In the genomic region with DNA sequence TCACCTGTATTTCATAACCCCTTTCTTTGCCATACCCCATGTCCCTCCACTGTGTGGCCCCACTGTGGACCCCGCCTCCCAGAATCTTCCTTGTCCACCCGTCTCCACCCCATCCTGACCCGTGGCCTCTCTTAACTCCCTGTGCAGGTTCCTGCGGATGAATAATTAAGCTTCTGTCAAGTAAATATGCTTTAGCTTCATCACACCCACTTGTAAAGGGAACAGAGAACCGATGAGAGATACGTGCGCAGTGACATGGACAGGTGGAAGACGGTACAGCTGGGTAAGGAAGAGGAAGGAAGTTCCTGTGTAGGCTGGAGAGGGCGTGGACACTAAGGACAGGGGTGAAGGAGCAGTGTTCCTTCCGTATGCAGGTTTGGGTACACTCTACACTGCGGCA, we compare ENCODE assay signal across 8 mouse cellular contexts. TPM values are rescaled to one million over a fixed set of nuclear protein-coding genes. Genes with fewer than 3 reads are reported as not detected.
DNase-seq lines count a peak whose midpoint lies in the region; ATAC-seq lines count a peak whose summit lies in the region.

No protein-coding gene starts in this region.

- H3K4me2 ChIP-seq in heart, embryonic 11.5 days: peak overlapping the region; percentile 78
- H3K4me2 ChIP-seq in midbrain, embryonic 13.5 days (replicated peaks): peak overlapping the region; percentile 67

- H3K4me1 ChIP-seq in heart, embryonic 11.5 days (ENCODE audit: control insufficient read depth, insufficient read depth, low read length): peaks cover 43% of the 10 kb centered on the region
- H3K4me1 ChIP-seq in midbrain, embryonic 13.5 days (replicated peaks): peaks cover 47% of the 10 kb centered on the region

- no peaks in the 10 kb centered on the region for H3K27me3 ChIP-seq in heart, embryonic 11.5 days (ENCODE audit: control insufficient read depth, insufficient read depth, low read length)
- H3K27me3 ChIP-seq in midbrain, embryonic 13.5 days: peaks cover 31% of the 10 kb centered on the region

- ATAC-seq in heart, embryonic 11.5 days (replicated peaks; ENCODE audit: insufficient number of reproducible peaks, low FRiP score, low TSS enrichment): no peak
- ATAC-seq in midbrain, embryonic 13.5 days: no peak; the same call in none of the 2 replicates

- 16% methylated on average over 11 of the region's 11 CpGs for WGBS in heart, embryonic 11.5 days (ENCODE audit: insufficient replicate concordance)
- WGBS in midbrain, embryonic 13.5 days: 24% methylated on average over 11 of the region's 11 CpGs

- peak overlapping the region; percentile 50 for H3K4me3 ChIP-seq in heart, embryonic 11.5 days (ENCODE audit: low read depth, low read length)
- peak overlapping the region; percentile 38 for H3K4me3 ChIP-seq in midbrain, embryonic 13.5 days (replicated peaks)

- no peaks in the 10 kb centered on the region for H3K36me3 ChIP-seq in heart, embryonic 11.5 days (ENCODE audit: control insufficient read depth, insufficient read depth, low read length)
- no peaks in the 10 kb centered on the region for H3K36me3 ChIP-seq in midbrain, embryonic 13.5 days

- no peaks in the 10 kb centered on the region for H3K9me3 ChIP-seq in heart, embryonic 11.5 days (replicated peaks; ENCODE audit: control insufficient read depth, low read length)
- no peaks in the 10 kb centered on the region for H3K9me3 ChIP-seq in midbrain, embryonic 13.5 days

- peak overlapping the region; percentile 66 for H3K27ac ChIP-seq in heart, embryonic 11.5 days (ENCODE audit: low read depth, low read length)
- H3K27ac ChIP-seq in midbrain, embryonic 13.5 days: no peak overlapping the region

- intact Hi-C loops in heart, postnatal 14 days (cut with DNase I): loop anchor here (5.0 kb wide), 1 partner anchor 36 kb away; a partner anchor contains a TSS

- peak; percentile 95 for DNase-seq in heart, adult 11 months
- no peak for DNase-seq in heart, postnatal 14 days
- peak; percentile 33 to 75 for DNase-seq in kidney, postnatal 36 days
- DNase-seq in adrenal gland, postnatal 25 days: no peak
- DNase-seq in spleen, postnatal 10 days (ENCODE audit: low spot score in 2 of 2): no peak
- no peak for DNase-seq in thymus, postnatal 36 days

- peak overlapping the region; percentile 65 for H3K9ac ChIP-seq in heart, embryonic 11.5 days (ENCODE audit: low read depth, low read length)
- H3K9ac ChIP-seq in midbrain, embryonic 13.5 days (replicated peaks): peak overlapping the region; percentile 34; the same call in 1 of the 2 replicates

RNA-seq across cellular contexts. Expression of a gene that starts 0.6 kb away (rescaled TPM):
- total RNA-seq in heart, postnatal 14 days (2021): 1 to 10 TPM; 4.9 to 5.4 TPM
- 31.6 and 37.2 TPM in 2 replicates for polyA plus RNA-seq in heart, embryonic 11.5 days (2014; fragmentation: Nextera tagmentation; extraction: Ambion mirVana)
- polyA plus RNA-seq in midbrain, embryonic 13.5 days (2015; fragmentation: Nextera tagmentation; extraction: Ambion mirVana): 2.0 and 2.4 TPM in 2 replicates
- total RNA-seq in adrenal gland, postnatal 25 days (2021): 2.1 and 3.5 TPM in 2 replicates

RNA-seq across cellular contexts. Expression of a gene that starts 11.0 kb away (rescaled TPM):
- under 1 TPM; 0.05 TPM for total RNA-seq in heart, postnatal 14 days (2021)
- 0.06 and 0.09 TPM in 2 replicates for polyA plus RNA-seq in heart, embryonic 11.5 days (2014; fragmentation: Nextera tagmentation; extraction: Ambion mirVana)
- polyA plus RNA-seq in midbrain, embryonic 13.5 days (2015; fragmentation: Nextera tagmentation; extraction: Ambion mirVana): 1.2 and 1.5 TPM in 2 replicates
- 0.24 and 0.33 TPM in 2 replicates for total RNA-seq in adrenal gland, postnatal 25 days (2021)

RNA-seq across cellular contexts. Expression of a gene that starts 35.1 kb away (rescaled TPM):
- total RNA-seq in heart, postnatal 14 days (2021): 100 to 1,000 TPM; 101 to 108 TPM
- 87.0 and 95.3 TPM in 2 replicates for polyA plus RNA-seq in heart, embryonic 11.5 days (2014; fragmentation: Nextera tagmentation; extraction: Ambion mirVana)
- 108 and 110 TPM in 2 replicates for polyA plus RNA-seq in midbrain, embryonic 13.5 days (2015; fragmentation: Nextera tagmentation; extraction: Ambion mirVana)
- total RNA-seq in adrenal gland, postnatal 25 days (2021): 93.6 and 103 TPM in 2 replicates

Comparison
In these comparisons a context has a peak if more than half of its experiments do, and no peak if none do; other contexts are left out.
1. DNase-seq: peak in heart, adult 11 months (single experiment) and kidney, postnatal 36 days (2 of 2); none in heart, postnatal 14 days (0 of 2), adrenal gland, postnatal 25 days (single experiment), spleen, postnatal 10 days (0 of 2) and thymus, postnatal 36 days (0 of 2).